Mouse (Mus musculus) mature B cell (primary cell): ENCODE results near the gene Gpr27.

Experiments
- in situ Hi-C: fragments of 300-500 bp; cut with MboI; formaldehyde crosslinking; loops from 2 replicates; pipeline ENCODE4 v1.14.3; 2019

Gpr27 gene

DNA sequence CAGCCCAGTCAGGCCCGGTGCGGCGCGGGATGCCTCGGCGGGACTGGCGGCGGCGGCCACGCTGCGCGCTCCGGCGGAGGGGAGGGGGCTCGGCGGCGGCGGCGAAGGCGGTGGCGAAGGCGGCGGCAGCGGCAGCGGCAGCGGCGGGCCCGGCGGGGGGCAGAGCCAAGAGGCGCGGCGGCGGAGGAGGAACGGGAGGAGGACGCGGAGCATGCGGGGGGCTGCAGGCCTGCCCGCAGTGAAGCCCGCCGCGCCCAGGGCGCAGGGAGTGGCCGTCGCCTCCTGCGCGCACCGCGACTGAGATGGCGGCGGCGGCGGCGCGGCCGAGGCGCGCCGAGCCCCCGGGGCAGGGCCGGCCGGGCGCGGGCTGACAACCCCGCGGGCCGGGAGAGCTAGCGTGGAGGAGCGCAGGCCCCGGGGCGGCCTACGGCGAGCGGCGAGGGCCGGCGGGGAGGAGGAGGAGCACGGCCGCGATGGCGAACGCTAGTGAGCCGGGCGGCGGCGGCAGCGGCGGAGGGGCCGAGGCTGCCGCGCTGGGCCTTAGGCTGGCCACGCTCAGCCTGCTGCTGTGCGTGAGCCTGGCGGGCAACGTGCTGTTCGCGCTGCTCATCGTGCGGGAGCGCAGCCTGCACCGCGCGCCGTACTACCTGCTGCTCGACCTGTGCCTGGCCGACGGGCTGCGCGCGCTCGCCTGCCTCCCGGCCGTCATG lies at the start of gene Gpr27:
Gpr27 (plus strand) TSS at position 474 of the 710 bp plus-strand sequence.
- in situ Hi-C loops = no loop called here

DNA sequence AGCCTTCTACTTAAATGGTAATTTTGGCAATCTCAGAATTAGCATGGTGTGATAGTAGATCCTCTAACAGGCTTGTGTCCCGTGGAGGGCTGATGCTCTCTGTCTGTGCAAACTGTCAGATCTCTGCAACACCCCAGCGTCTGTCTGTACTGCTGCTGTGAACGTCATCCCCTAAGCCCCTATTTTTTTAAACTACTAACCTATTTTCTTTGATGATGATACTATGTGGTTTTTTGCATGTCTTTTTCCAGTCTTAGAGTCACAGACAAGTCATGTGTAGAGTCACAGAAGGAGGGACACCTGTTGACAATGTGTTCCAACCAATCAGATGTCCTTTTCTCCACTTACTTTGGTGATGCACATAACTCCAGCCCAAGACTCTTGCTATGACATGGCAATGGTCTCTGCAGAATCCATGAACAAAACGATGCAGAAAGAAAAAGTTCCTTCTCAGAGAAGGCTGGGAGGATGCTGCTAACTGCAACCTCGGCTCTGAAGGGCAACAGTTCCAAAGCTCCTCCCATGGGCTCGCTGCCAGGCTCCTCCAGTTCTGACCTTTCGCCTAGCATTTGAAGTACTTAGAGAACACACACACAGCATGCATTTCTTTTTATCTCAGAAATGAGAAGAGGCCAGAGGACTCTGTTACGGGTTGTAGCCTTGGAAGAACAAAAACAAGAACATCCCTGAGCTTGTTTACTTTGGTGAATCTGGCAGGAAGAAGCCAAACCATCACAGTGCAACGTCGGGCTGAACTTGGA lies 48.9 kb upstream of the Gpr27 start:
- in situ Hi-C loops = no loop called here

DNA sequence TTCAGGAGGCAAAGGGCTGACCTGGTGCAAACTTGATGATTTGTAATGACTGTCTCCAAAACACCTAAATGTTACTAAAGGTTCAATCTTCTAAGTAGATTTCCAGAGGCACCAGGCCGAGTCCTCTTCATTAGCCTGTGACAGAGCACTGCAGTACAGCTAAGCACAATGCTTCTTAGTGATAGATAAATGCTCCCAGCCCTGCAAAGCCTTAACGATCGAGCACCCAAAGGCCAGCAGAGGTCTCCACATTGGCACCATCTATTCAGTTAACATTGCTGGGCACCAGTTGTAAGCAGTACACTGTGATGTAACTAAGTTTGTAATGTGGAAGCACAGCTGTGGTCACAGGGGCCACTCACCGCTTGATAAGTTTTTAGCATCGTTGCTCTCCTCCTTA lies 48.1 kb upstream of the Gpr27 start:
- in situ Hi-C loops = no loop called here

DNA sequence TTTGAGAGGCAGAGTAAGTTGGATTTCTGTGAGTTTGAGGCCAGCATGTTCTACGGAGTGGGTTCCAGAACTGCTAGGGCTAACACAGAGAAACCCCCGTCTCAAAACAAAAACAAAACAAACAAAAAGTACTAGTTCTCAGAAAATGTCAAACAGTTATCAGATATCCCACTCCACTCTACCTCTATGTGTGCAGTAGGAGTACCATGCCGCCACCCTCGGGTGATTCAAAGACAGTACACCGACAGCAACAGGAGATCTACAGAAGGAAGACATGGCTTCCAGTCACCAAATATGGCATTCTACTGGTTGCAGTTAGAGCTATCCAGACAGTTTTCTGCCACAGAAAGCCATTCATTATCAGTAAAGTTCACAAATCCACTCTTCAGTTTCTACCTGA lies 47.6 kb upstream of the Gpr27 start:
- in situ Hi-C loops = no loop called here

DNA sequence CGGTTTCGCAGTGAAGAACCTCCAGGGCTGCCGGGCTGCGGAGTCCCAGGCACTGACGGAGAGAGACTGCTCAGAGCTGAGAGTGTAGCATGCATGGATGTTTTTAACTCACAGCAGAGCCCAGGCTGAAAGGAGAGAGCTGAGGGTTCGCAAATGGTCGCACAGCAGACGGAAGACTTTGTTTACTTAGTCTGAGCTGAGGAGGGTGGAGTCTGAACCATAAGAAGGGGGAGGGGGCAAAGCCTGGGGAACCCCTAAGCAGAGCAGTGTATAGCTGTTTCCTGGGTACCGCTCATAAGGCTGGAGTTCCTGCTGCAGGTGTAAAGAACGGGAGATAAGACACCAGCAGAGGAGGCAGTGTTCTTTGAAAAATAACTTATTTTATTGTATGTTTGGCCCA lies 46.1 kb upstream of the Gpr27 start:
- in situ Hi-C loops = no loop called here

DNA sequence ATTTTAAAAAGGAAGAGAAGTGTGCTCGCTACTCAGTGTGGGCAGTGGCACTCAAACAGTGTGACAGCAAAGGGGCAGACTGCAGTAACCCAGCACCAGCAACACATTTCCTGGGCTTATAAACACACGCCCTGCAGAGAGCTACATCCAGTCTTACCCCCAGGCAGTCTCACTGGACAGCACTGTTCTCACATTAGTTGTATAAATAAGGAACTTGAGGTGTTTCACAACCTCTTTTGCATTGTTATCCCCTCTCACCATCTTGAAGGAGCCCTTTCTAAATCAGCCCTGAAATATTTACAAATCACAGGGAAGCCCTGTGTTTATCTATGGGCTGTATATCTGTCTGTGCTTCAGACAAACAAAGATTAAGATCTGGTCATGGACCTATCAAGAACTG lies 43.2 kb upstream of the Gpr27 start:
- in situ Hi-C loops = no loop called here

DNA sequence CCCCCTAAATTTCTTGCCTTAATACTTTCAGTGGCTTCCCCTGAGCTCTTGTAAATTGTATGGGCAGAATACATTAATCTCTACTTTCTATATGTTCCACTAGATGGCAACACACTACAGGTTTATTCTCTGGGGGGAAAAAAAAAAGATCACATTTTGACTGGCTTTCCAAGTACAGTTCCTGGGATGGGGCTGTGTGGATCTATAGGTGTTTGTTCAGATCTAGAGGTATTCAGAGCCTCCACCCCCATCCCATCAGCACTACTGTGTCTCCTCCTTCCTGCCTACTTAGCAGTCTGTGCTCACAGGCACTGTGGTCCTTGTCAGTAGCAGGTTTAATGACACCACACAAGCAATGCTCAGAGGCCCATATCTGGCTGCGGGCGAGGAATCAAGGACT lies 40.1 kb upstream of the Gpr27 start:
- in situ Hi-C loops = no loop called here

DNA sequence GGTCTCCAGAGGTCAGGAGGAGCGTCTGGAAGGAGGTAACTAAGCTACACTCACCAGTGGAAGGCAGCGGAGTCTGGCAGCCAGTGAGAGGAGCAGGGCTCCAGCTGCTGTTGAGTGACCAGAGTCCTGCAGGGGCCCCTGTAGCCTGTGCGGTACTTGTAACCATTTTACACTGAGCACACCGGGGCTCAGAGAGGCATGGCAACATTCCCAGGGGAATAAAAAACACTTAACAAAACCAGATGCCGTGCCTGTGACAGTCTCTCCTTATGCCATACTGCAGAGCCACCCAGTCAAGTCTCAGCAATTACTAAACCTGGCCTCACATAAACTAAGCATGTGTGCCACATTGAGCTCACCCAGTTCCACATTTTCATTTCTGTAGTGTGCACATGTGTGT lies 38.1 kb upstream of the Gpr27 start:
- in situ Hi-C loops = no loop called here

DNA sequence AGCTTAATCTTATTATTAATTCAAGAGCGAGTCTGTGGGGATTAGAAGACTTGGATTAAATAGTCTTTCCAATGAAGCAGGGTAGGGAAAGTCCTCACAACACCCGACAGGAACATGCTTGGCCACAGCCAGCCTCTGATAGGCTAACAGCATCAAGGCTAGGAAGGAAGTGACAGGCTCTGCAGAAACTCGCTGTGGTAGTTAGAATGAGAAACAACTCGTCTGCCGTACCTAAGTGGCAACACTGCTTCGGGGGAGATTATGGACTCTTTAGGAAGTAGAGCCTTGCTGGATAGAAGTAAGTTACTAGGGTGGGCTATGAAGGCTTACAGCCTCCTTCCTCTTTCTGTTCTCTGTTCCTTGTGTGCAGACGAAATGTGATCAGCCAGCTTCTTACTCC lies 37.0 kb upstream of the Gpr27 start:
- in situ Hi-C loops = no loop called here

DNA sequence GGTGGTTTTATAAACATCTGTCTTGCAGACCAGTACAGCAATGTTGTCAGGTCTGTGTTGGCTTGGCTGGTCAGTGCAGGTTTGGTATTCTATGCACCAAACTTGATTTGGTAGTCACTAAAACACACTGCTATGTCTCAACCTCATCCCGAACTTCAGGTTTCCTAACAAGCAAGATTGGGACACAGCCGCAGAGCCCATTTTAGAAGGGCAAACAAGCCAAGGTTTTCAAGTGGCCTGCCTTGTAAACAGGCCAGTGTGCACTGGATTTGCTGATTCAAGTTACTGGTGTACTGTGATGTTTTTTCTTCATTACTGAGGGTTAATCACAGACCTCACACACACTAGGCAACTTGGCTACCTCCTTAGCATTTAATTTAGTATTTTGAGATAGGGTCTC lies 36.4 kb upstream of the Gpr27 start:
- in situ Hi-C loops = no loop called here

DNA sequence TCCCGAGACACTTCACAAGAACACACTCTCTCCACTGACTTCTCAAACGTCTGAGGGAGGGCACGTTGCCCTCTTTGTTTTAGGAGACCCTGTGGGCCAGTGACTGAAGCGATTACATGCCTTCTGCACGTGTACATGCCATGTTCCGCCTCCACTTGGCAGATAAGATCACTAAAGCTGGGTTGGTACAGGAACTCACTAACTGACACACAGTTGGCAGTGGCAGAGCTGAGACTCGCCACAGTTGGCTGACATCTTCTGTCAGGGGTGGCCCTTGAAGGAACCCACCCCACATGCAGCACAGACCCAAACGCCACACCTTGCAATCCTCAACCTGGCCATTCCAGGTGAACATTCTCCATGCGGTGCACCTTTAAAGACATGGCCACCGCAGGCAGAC lies 33.9 kb upstream of the Gpr27 start:
- in situ Hi-C loops = no loop called here

DNA sequence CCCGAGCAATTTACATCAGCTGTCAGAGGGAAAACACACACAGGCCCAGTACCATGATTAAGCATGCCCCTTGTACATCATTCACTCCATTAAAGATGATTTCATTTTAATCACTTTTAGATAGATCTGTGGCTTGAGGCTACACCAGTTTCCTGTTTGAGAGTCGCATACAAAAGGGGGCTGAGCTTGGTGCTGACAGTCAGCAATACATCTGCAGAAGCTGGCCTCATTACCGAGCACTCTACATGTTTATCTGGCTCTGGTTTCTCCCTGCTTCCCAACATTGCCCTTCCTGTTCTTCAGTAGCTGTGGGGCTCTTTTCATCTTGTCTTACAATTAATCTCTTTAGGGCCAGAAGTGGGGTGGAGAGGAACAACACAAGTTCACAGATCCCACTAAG lies 32.0 kb upstream of the Gpr27 start:
- in situ Hi-C loops = no loop called here

DNA sequence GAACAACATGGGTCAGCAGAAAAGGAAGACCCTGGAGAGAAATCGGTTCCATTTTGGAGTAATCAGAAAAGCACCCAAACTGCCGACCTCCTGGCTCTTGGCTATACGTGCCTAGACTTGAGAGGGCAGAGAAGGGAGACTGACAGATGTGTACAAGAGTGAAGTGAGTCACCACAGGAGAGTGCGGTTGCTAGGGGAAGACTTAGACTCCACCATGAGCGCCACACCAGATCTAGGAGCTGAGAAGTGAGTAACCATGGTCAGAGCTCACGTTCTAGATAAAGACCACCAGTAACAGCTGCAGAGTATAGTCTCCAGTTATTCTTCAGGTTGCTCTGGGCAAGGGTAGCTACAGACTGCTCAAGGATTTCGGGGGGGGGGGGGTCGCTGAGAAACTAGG lies 29.2 kb upstream of the Gpr27 start:
- in situ Hi-C loops = no loop called here

DNA sequence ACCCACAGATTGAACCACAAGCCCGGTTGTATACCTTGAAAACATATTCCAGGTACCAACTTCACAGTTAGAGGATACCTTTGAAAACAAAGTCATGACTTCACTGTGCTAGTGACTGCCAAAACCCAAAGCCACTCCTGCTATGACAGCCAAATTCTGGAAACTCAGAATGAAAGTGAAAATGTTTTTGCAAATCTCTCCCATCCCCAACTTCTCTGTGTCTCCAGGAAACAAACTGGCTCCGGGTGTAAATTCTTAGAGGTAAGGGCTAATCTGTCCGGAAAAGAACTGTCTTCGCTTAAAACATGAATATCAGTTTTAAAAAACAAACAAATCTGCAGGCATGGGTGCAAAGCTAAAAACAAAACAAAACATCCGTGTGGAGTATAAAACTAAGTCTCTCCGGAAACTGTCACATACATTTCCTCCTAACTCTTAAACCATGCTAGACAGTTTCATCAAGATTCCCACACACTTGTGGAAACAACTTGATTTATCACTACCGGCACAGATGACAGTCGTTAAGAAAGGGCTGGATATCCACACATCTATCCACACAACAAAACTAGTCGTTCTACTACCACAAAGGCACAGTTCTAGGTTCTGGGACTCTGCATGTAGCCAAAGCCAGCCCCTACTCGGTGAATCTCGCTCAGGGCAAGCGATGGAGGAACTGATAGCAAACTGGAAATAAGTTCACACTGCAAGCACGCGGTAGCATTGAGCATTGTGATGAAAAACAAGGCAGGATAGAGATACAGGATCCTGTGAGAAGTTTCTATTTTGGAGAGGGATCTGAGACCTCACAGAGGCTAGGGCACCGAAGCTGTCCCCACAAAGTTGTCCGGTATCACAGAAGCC lies 26.8 kb upstream of the Gpr27 start:
- in situ Hi-C loops = no loop called here

DNA sequence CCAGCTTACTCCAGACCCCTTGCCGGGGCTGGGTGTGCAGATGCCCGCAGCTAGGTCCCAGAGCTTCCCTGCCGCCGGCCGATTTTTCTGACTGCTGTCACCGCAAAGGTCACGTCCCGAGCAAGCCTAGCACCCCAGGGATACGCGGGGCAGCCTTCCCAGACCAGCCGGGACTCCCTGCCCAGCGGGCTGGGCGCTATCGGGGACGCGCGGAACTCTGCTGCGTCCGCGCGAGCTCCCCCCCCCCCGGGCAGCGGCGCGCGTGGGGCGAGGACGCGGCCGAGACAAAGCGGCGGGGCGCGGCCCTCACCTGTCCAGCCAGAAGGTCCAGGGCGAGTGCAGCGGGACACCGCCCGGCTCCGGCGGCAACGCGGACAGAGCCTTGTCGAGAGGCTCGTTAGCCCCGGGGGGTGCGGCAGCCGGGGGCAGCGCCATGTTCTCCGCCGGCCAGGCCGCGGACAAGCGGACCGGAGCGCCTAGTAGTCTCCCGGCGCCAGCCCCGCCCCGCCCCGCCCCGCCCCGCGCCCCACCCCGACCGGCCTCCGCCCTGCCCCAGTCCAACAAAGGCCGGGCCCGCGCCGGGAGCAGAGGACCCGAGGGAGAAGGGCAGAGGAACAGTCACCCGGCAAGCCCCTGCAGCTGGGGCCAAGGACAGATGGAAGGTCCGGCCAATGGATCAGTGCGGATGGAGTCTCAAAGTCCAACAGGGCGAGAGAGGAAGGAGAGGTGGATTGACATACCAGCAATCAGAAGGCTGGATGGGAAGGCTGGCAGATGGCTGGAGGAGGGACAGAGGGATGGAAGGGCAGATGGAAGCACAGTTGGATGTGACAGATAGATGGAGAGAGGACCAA lies 25.9 kb upstream of the Gpr27 start, which contains the start of the genes Eif4e3 and Gm20696:
Eif4e3 (minus strand) TSS at position 454 of the 854 bp plus-strand sequence.
Gm20696 (minus strand) TSS at position 480 of the 854 bp plus-strand sequence.
- in situ Hi-C loops = no loop called here

DNA sequence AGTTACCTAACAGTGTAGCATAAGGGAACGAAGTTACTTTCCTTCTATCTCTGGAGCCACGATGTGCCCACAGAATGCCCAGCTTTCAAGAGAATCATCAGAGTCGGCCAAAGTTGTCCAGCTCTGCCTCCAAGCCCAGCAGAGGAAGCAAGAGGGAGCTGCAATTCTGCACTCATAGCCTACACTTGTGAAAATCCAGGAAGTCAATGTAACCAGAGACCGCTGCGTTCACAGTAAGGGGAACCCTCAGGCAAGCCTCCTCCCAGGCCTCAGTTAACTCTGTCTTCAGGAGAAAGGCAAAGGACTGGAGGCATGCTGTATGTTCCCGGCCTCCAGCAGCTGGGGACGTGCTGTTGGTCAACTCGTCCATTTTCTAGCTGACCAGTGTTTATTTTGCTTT lies 25.2 kb upstream of the Gpr27 start:
- in situ Hi-C loops = no loop called here

DNA sequence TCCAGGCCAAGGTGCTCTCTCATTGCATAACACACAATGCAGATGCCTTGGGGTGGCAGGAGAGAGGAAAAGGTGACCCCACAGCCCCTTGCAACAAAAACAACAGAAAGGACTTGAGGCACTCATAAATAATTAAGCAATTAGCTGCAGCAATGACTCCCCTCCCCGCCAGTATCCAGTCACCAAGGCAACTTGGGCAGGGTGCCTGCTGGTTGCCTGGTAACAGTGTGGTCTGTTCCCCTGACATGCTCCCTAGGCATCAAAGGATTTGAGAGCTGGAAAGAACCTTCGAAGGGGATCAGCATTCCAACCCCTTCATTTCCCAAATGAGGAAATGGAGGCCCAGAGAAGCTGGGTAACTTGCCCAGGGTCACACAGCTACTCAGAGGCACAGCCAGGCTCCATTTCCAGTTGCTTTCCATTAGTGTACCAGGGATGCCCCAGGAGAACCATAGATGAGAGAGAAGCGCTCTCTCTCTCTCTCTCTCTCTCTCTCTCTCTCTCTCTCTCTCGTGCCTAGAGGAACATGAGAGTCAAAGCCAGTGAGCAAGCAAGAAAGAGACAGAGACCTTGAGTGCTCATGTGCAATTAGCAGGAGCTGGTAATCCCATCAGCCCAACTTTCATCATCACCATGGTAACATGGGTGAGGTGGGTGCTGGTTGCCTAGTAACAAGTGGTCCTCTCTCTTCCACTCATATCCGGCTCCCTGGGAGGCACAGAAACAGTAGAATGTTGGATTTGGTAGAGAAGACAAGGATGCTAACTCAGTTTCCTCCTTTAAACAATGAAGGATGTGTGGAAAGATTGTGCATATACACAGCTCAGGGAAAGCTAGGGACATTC lies 22.8 kb upstream of the Gpr27 start:
- in situ Hi-C loops = no loop called here

DNA sequence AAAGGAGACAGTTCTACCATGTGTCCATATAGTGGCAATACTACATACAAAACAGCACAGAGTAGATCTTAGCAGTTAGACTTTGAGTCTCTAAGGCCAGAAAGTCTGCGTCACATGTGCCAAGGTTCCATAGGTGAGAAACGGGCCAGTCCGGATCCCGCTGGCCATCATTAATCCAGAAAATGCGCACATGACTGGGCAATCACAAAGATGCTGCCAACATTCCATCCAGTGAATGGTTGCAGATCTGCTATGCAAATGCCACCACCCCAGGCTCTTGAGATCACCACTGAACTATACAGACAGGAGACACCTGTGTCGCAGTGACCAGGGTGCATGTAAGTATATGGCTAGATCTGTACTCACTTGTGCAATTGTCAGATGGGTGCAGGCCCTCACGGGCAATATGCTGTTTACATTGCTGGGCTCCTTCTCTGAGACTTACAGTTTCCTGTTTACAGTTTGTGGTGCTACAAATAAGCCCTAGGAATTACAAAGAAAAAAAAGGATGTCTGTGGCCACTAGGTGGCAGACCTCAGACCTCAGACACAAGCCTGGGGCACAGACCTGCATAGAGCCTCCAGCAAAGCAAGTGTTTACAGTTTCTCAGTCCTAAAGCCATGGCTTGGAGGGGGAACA lies 21.9 kb upstream of the Gpr27 start:
- in situ Hi-C loops = no loop called here

DNA sequence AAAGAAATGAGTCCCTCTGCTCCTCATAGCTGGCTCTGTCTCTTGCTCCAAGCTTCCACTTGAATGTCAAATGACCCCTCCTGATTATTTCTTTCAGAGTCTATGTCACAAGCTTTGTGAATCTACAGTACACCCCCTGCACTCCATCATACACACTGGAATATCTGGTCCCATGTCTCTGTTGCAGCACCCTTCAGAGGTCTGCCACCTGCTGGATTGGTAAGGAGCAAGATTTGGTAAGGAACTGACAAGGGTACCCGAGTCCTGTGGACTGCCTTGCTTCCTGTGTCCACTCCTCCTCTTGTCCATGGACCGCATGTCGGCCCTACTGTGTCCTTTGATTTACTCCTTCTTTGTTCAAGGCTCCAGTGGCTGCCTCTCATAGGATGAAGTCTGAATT lies 20.7 kb upstream of the Gpr27 start:
- in situ Hi-C loops = no loop called here

DNA sequence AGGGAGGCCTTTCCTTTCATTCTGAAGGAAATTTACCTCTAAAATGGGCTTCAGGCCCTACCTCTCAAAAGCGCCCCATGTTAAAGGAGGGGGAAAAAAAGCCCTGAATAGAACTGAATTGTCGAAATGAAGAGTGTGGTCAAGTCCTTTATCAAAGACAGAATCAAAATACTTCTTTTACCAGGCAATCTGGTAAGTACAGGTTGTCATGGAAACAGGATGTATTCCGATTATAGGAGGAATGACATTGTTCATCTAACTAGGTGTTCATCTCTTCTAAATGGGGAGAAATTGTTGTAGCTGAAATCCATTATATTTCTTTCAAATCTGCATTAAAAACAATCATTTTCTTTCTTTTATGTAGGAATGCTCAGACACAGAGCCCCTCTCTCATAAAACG lies 18.0 kb upstream of the Gpr27 start:
- in situ Hi-C loops = no loop called here
